Mouse (Mus musculus) heart, embryonic 12.5 days (tissue): Measurements from ENCODE around the gene Gm9803. TPM values are rescaled to one million over a fixed set of nuclear protein-coding genes. Genes with fewer than 3 reads are reported as not detected.
A peak's percentile ranks its signal among the peaks of the same experiment; 100 is the strongest.
"Not testable (repeated sequence)": the region's sequence is repeated elsewhere in the genome, so short reads cannot be mapped to it uniquely, and the experiment has no call there.

Experiments
- ATAC-seq: fragments of 200-750 bp; cut with Nextera tagmentation; 2 replicates; pipeline ENCODE4 v1.8.0; 2017; ENCODE audit warnings: moderate TSS enrichment, moderate library complexity; ENCODE audit not compliant: insufficient number of reproducible peaks, low FRiP score
- H3K27ac ChIP-seq: fragments of 300-500 bp; sonication (generic); 2 replicates; pipeline ENCODE4 v1.5.1; 2016; ENCODE audit warnings: mild to moderate bottlenecking, moderate library complexity; ENCODE audit not compliant: poor library complexity, severe bottlenecking
- H3K27me3 ChIP-seq: fragments of 300-500 bp; sonication (generic); replicated peaks from 2 replicates; pipeline ENCODE4 v1.6.1; 2016; ENCODE audit warnings: mild to moderate bottlenecking, moderate library complexity
- H3K36me3 ChIP-seq: fragments of 300-500 bp; sonication (generic); 2 replicates; pipeline ENCODE4 v1.6.1; 2016; ENCODE audit warnings: mild to moderate bottlenecking, moderate library complexity
- H3K4me1 ChIP-seq: fragments of 300-500 bp; sonication (generic); replicated peaks from 2 replicates; pipeline ENCODE4 v1.6.1; 2016; ENCODE audit warnings: mild to moderate bottlenecking
- H3K4me2 ChIP-seq: fragments of 300-500 bp; sonication (generic); 2 replicates; pipeline ENCODE4 v1.6.1; 2016; ENCODE audit warnings: mild to moderate bottlenecking, moderate library complexity
- H3K4me3 ChIP-seq: fragments of 300-500 bp; sonication (generic); 2 replicates; pipeline ENCODE4 v1.5.1; 2016; ENCODE audit warnings: mild to moderate bottlenecking
- H3K9ac ChIP-seq: fragments of 300-500 bp; sonication (generic); 2 replicates; pipeline ENCODE4 v1.6.1; 2016; ENCODE audit warnings: mild to moderate bottlenecking, moderate library complexity
- H3K9me3 ChIP-seq: fragments of 300-500 bp; sonication (generic); replicated peaks from 2 replicates; pipeline ENCODE4 v1.6.1; 2016; ENCODE audit warnings: mild to moderate bottlenecking, moderate library complexity
- WGBS: fragments of 180-500 bp; shearing (Covaris S2); methylation state at CpG from one replicate; pipeline ENCODE4 v1.1.7; 2016; 5-methylcytosine and 5-hydroxymethylcytosine counted together
- polyA plus RNA-seq: library from polyadenylated mRNA; unstranded; fragments of >200 nt; fragmentation: Nextera tagmentation; extraction: Ambion mirVana; gene quantifications from 2 replicates; pipeline ENCODE4 v1.2.1, GENCODE M21; 2016

Gene Gm9803
- polyA plus RNA-seq: 8.2 and 15.3 TPM in 2 replicates

GRCm38 (mm10) chr10:43523931-43524330 is at the start of gene Gm9803:
Gene Gm9803 (plus strand): TSS chr10:43524084.
- ATAC-seq, H3K27me3 ChIP-seq, H3K27ac ChIP-seq, H3K9me3 ChIP-seq, H3K4me2 ChIP-seq, H3K4me3 ChIP-seq, H3K9ac ChIP-seq: not testable (repeated sequence)
- WGBS: 94% methylated on average over 10 of the region's 10 CpGs
- peaks cover 10% of the 10 kb centered on the region for H3K4me1 ChIP-seq
- peaks cover 43% of the 10 kb centered on the region for H3K36me3 ChIP-seq

- no peak for ATAC-seq
- Histone ChIP-seq H3K4me3 (no peak overlapping the region), H3K9me3 (no peaks in the 10 kb centered on the region), H3K9ac (no peak overlapping the region), H3K4me1 (peaks cover 13% of the 10 kb centered on the region), H3K27me3 (no peaks in the 10 kb centered on the region), H3K4me2 (no peak overlapping the region), H3K36me3 (no peaks in the 10 kb centered on the region), H3K27ac (no peak overlapping the region)
- WGBS: 39% methylated on average over 4 of the region's 4 CpGs
These were observed 48.5 kb upstream of the Gm9803 start for GRCm38 (mm10) chr10:43475376-43475775.

- Histone ChIP-seq H3K4me1 (peaks cover 31% of the 10 kb centered on the region), H3K9me3 (no peaks in the 10 kb centered on the region), H3K4me2 (peak overlapping the region; percentile 91), H3K4me3 (peak overlapping the region; percentile 70), H3K27me3 (no peaks in the 10 kb centered on the region), H3K9ac (peak overlapping the region; percentile 85), H3K27ac (0 out of 2 replicates have a peak overlapping the region, but pooled peaks have one; percentile 15), H3K36me3 (no peaks in the 10 kb centered on the region)
- no peak for ATAC-seq
- 10% methylated on average over 9 of the region's 9 CpGs for WGBS
These were observed 46.4 kb upstream of the Gm9803 start for GRCm38 (mm10) chr10:43477459-43477858.

GRCm38 (mm10) chr10:43477865-43478681 is 45.8 kb upstream of the Gm9803 start:
- peaks cover 36% of the 10 kb centered on the region for H3K4me1 ChIP-seq
- peak overlapping the region; percentile 70 for H3K4me3 ChIP-seq
- peak overlapping the region; percentile 96 for H3K27ac ChIP-seq
- H3K9ac ChIP-seq: peak overlapping the region; percentile 85
- ATAC-seq: peak; percentile 25; the same call in 1 of the 2 replicates
- H3K9me3 ChIP-seq: no peaks in the 10 kb centered on the region
- no peaks in the 10 kb centered on the region for H3K27me3 ChIP-seq
- under 1% methylated on average over 42 of the region's 42 CpGs for WGBS
- peak overlapping the region; percentile 91 for H3K4me2 ChIP-seq
- no peaks in the 10 kb centered on the region for H3K36me3 ChIP-seq

DNA sequence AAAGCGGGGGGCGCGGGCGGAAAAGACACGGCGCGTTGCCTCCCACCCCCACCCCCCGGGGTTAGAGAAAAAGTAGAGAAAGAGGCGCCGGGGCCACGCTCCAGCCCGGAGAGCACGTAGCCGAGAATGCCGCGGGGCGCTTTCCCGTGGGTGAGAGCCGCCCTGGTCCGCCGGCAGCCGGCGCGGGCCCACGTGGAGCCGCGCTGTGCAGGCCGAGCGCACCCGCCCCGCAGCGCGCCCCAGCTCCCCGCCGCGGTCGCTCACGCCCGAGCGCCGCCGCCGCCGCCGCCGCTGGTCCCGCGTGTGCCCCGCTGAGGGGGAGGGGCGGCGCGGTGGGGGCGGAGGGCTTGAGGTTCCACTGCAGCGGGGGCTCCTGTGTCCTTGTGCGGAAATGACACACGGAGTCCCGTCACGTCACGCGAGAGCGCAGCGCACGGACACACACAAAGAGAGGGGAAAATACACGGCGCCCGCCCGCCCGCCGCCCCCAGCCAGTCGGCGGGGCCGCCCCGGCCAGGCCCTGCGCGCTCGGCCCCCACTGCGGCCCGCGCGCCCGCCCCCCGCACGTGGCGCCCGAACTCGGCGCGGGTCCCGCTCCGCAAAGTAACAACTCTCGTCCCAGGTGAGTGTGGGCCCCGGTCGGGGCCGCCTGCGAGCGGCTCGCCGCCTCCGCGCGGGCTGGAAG is 45.0 kb upstream of the Gm9803 start, which contains the start of gene Bend3:
Bend3 (plus strand) TSS at position 81 of the 685 bp plus-strand sequence.
- Histone ChIP-seq H3K9ac (peak within 1 kb of the TSS; percentile 85), H3K36me3 (no peaks in the 10 kb centered on the region), H3K27ac (peak within 1 kb of the TSS; percentile 96), H3K4me2 (peak within 1 kb of the TSS; percentile 91), H3K4me1 (peaks cover 43% of the 10 kb centered on the region), H3K27me3 (no peaks in the 10 kb centered on the region), H3K4me3 (peak within 1 kb of the TSS; percentile 70), H3K9me3 (no peaks in the 10 kb centered on the region)
- ATAC-seq: peak; percentile 37
- under 1% methylated on average over 95 of the region's 101 CpGs for WGBS

DNA sequence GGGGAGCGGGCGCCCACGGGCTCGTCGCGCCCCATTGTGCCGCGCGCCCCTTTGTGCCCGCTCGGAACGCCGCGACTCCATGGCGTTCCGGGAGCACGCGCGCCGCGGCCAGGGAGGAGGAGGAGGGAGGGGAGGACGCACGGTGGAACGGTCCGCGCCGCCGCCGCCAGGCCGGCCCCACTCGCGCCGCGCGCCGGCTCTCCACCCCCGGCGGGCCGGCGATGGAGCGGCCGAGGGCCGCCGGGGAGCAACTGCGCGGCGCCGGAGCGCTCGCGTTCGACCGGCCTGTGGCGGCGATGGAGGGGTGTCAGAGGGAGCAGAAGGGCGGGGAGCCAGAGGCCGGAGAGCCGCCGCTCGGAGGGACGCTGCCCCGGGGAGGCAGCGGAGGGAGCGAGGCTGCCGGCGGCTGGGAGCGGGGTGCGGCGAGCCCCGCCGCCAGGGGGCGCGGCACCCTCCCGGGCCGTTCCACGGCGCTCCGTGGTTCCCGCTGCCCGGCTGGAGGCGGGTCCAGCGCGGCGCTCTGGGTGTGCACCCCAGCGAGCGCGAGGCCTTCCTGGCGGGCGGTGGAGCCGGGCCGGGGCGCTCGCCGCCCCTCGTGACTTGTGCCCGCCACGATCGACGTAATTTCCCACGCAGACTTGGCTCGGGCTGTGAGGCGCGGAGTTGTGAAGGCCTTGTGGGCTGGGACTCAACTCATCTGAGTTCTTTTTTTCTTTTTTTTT is 44.3 kb upstream of the Gm9803 start:
- peak overlapping the region; percentile 91 for H3K4me2 ChIP-seq
- peaks cover 48% of the 10 kb centered on the region for H3K4me1 ChIP-seq
- no peaks in the 10 kb centered on the region for H3K9me3 ChIP-seq
- peak overlapping the region; percentile 85 for H3K9ac ChIP-seq
- no peaks in the 10 kb centered on the region for H3K27me3 ChIP-seq
- H3K4me3 ChIP-seq: peak overlapping the region; percentile 70
- no peaks in the 10 kb centered on the region for H3K36me3 ChIP-seq
- H3K27ac ChIP-seq: peak overlapping the region; percentile 96
- under 1% methylated on average over 77 of the region's 103 CpGs for WGBS
- peak; percentile 86 for ATAC-seq

- H3K27ac ChIP-seq: peak overlapping the region; percentile 96
- WGBS: 9% methylated on average over 13 of the region's 13 CpGs
- H3K9me3 ChIP-seq: no peaks in the 10 kb centered on the region
- no peaks in the 10 kb centered on the region for H3K36me3 ChIP-seq
- no peak for ATAC-seq
- H3K4me3 ChIP-seq: peak overlapping the region; percentile 70
- peak overlapping the region; percentile 91 for H3K4me2 ChIP-seq
- peaks cover 48% of the 10 kb centered on the region for H3K4me1 ChIP-seq
- H3K27me3 ChIP-seq: no peaks in the 10 kb centered on the region
- peak overlapping the region; percentile 85 for H3K9ac ChIP-seq
These were observed 43.5 kb upstream of the Gm9803 start for GRCm38 (mm10) chr10:43480227-43480849.

DNA sequence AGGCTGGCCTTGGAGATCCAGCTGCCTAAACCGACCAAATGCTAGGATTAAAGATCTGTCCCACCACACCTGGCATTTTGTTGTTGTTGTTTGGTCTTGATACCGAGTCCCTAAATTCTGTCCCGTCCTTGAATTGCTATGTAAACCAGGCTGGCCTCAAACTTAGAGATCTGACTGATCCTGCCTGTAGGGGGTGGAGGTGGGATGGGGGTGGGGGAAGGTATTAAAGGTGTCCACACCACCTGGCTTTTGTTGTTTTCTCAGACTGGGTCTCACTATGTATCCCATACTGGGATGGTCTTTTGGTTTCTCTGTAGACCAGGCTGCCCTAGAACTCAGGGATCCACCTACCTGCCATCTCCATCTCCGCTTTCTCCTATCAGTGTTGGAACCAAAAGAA is 42.7 kb upstream of the Gm9803 start:
- H3K4me1 ChIP-seq: peaks cover 48% of the 10 kb centered on the region
- 46% methylated on average over 4 of the region's 4 CpGs for WGBS
- no peak overlapping the region for H3K9ac ChIP-seq
- H3K4me2 ChIP-seq: no peak overlapping the region
- no peaks in the 10 kb centered on the region for H3K27me3 ChIP-seq
- no peaks in the 10 kb centered on the region for H3K9me3 ChIP-seq
- no peak overlapping the region for H3K27ac ChIP-seq
- ATAC-seq: no peak
- H3K4me3 ChIP-seq: no peak overlapping the region
- no peaks in the 10 kb centered on the region for H3K36me3 ChIP-seq

DNA sequence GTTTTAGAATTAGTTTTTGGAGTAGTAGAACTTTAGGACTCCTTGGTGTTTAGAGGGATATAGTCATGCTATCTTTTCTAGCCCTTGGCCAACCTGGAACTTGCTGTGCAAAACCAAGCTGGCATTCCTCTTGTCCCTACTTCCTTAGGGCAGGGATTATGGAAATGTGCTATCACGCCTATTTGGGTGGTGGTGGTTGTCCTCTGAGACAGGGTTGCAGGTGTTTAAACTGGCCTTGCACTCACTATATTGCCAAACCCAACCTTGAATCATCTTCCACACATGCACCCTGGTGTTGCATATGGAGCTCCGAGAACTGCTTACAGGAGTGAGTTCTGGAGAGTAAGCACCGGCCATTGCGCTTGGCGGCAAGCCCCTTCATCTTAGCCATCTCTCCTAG is 41.9 kb upstream of the Gm9803 start:
- no peak for ATAC-seq
- Histone ChIP-seq H3K27me3 (no peaks in the 10 kb centered on the region), H3K36me3 (no peaks in the 10 kb centered on the region), H3K4me1 (peaks cover 47% of the 10 kb centered on the region), H3K27ac (no peak overlapping the region), H3K4me3 (no peak overlapping the region), H3K4me2 (no peak overlapping the region), H3K9me3 (no peaks in the 10 kb centered on the region), H3K9ac (no peak overlapping the region)
- WGBS: 89% methylated on average over 5 of the region's 5 CpGs

GRCm38 (mm10) chr10:43483426-43483995 is 40.4 kb upstream of the Gm9803 start:
- 22% methylated on average over 9 of the region's 9 CpGs for WGBS
- peak overlapping the region; percentile 4; the same call in 1 of the 2 replicates for H3K4me3 ChIP-seq

More at GRCm38 (mm10) chr10:43483426-43483995, 40.4 kb upstream of the Gm9803 start:
- Histone ChIP-seq H3K36me3 (no peaks in the 10 kb centered on the region), H3K9ac (peak overlapping the region; percentile 28), H3K27ac (peak overlapping the region; percentile 87), H3K27me3 (no peaks in the 10 kb centered on the region), H3K4me2 (peak overlapping the region; percentile 56), H3K4me1 (peaks cover 51% of the 10 kb centered on the region), H3K9me3 (no peaks in the 10 kb centered on the region)
- ATAC-seq: no peak
